Mouse (Mus musculus) limb, embryonic 15.5 days (tissue): ENCODE measurements around the gene Dgke. TPM values are rescaled to one million over a fixed set of nuclear protein-coding genes. Genes with fewer than 3 reads are reported as not detected.
"Not testable (repeated sequence)": the region's sequence is repeated elsewhere in the genome, so short reads cannot be mapped to it uniquely, and the experiment has no call there.

Experiments used
- ATAC-seq: fragments of 200-750 bp; cut with Nextera tagmentation; 2 replicates; pipeline ENCODE4 v1.8.0; 2017; ENCODE audit warnings: low read depth, moderate TSS enrichment; ENCODE audit not compliant: insufficient number of reproducible peaks, low FRiP score, low TSS enrichment
- H3K27ac ChIP-seq: fragments of 300-500 bp; sonication (generic); 2 replicates; pipeline ENCODE4 v1.5.1; 2015; ENCODE audit warnings: moderate library complexity, mild to moderate bottlenecking, inconsistent platforms
- H3K27me3 ChIP-seq: fragments of 300-500 bp; sonication (generic); 2 replicates; pipeline ENCODE4 v1.6.1; 2015; ENCODE audit warnings: inconsistent platforms
- H3K36me3 ChIP-seq: fragments of 300-500 bp; sonication (generic); 2 replicates; pipeline ENCODE4 v1.6.1; 2015; ENCODE audit warnings: inconsistent platforms
- H3K4me1 ChIP-seq: fragments of 300-500 bp; sonication (generic); 2 replicates; pipeline ENCODE4 v1.6.1; 2015; ENCODE audit warnings: inconsistent platforms
- H3K4me2 ChIP-seq: fragments of 300-500 bp; sonication (generic); 2 replicates; pipeline ENCODE4 v1.6.1; 2015; ENCODE audit warnings: mild to moderate bottlenecking, inconsistent platforms
- H3K4me3 ChIP-seq: fragments of 300-500 bp; sonication (generic); 2 replicates; pipeline ENCODE4 v1.5.1; 2015; ENCODE audit warnings: mild to moderate bottlenecking, inconsistent platforms
- H3K9ac ChIP-seq: fragments of 300-500 bp; sonication (generic); 2 replicates; pipeline ENCODE4 v1.6.1; 2015; ENCODE audit warnings: inconsistent platforms
- H3K9me3 ChIP-seq: fragments of 300-500 bp; sonication (generic); 2 replicates; pipeline ENCODE4 v1.6.1; 2016; ENCODE audit warnings: inconsistent platforms
- WGBS: fragments of 180-500 bp; shearing (Covaris S2); methylation state at CpG from one replicate; pipeline ENCODE4 v1.1.7; 2015; 5-methylcytosine and 5-hydroxymethylcytosine counted together
- polyA plus RNA-seq: library from polyadenylated mRNA; unstranded; fragments of >200 nt; fragmentation: Nextera tagmentation; extraction: Ambion mirVana; gene quantifications from 2 replicates; pipeline ENCODE4 v1.2.1, GENCODE M21; 2015

Gene Dgke
- polyA plus RNA-seq: 3.5 and 3.7 TPM in 2 replicates

GRCm38 (mm10) chr11:89066750-89067149 is at the start of gene Dgke:
TSS of gene Dgke (minus strand) at chr11:89066850.
- H3K9me3 ChIP-seq: no peaks in the 10 kb centered on the region
- WGBS: 94% methylated on average over 1 of the region's 1 CpGs
- no peak within 1 kb of the TSS for H3K4me2 ChIP-seq
- no peaks in the 10 kb centered on the region for H3K27me3 ChIP-seq
- ATAC-seq: no peak
- H3K9ac ChIP-seq: no peak within 1 kb of the TSS
- H3K4me3 ChIP-seq: no peak within 1 kb of the TSS
- H3K36me3 ChIP-seq: no peaks in the 10 kb centered on the region
- no peaks in the 10 kb centered on the region for H3K4me1 ChIP-seq
- H3K27ac ChIP-seq: no peak within 1 kb of the TSS

- Histone ChIP-seq H3K27ac (no peak overlapping the region), H3K4me3 (no peak overlapping the region), H3K36me3 (no peaks in the 10 kb centered on the region), H3K4me1 (no peaks in the 10 kb centered on the region), H3K27me3 (no peaks in the 10 kb centered on the region), H3K4me2 (no peak overlapping the region), H3K9me3 (no peaks in the 10 kb centered on the region), H3K9ac (no peak overlapping the region)
- ATAC-seq: no peak
- WGBS: 27% methylated on average over 12 of the region's 12 CpGs
These were observed 40.6 kb upstream of the Dgke start for GRCm38 (mm10) chr11:89107180-89107807.

GRCm38 (mm10) chr11:89105823-89106222 is 39.2 kb upstream of the Dgke start:
- no peaks in the 10 kb centered on the region for H3K27me3 ChIP-seq
- H3K36me3 ChIP-seq: no peaks in the 10 kb centered on the region
- ATAC-seq: no peak
- H3K4me1 ChIP-seq: peaks cover under 1% of the 10 kb centered on the region; the same call in 1 of the 2 replicates
- no peak overlapping the region for H3K4me2 ChIP-seq
- no peaks in the 10 kb centered on the region for H3K9me3 ChIP-seq
- no peak overlapping the region for H3K4me3 ChIP-seq
- no peak overlapping the region for H3K27ac ChIP-seq
- 90% methylated on average over 11 of the region's 11 CpGs for WGBS
- H3K9ac ChIP-seq: no peak overlapping the region

- 92% methylated on average over 8 of the region's 8 CpGs for WGBS
- Histone ChIP-seq H3K9me3 (no peaks in the 10 kb centered on the region), H3K36me3 (no peaks in the 10 kb centered on the region), H3K27me3 (no peaks in the 10 kb centered on the region), H3K4me3 (no peak overlapping the region), H3K27ac (no peak overlapping the region), H3K9ac (no peak overlapping the region), H3K4me1 (peaks cover 3% of the 10 kb centered on the region; the same call in 1 of the 2 replicates), H3K4me2 (no peak overlapping the region)
- no peak for ATAC-seq
These were observed 38.6 kb upstream of the Dgke start for GRCm38 (mm10) chr11:89105211-89105610.

GRCm38 (mm10) chr11:89103166-89103565 is 36.5 kb upstream of the Dgke start:
- H3K4me1 ChIP-seq: peaks cover 3% of the 10 kb centered on the region; the same call in 1 of the 2 replicates
- ATAC-seq: no peak
- no peak overlapping the region for H3K9ac ChIP-seq
- no peaks in the 10 kb centered on the region for H3K9me3 ChIP-seq
- no peaks in the 10 kb centered on the region for H3K36me3 ChIP-seq
- H3K27me3 ChIP-seq: no peaks in the 10 kb centered on the region
- H3K27ac ChIP-seq: no peak overlapping the region
- H3K4me3 ChIP-seq: no peak overlapping the region
- 88% methylated on average over 14 of the region's 14 CpGs for WGBS
- no peak overlapping the region for H3K4me2 ChIP-seq

GRCm38 (mm10) chr11:89100826-89101321 is 34.2 kb upstream of the Dgke start:
- Histone ChIP-seq H3K36me3 (no peaks in the 10 kb centered on the region), H3K27ac (no peak overlapping the region), H3K9ac (no peak overlapping the region), H3K4me2 (peak overlapping the region; percentile 53), H3K4me1 (peaks cover 3% of the 10 kb centered on the region; the same call in 1 of the 2 replicates), H3K4me3 (peak overlapping the region; percentile 33), H3K9me3 (no peaks in the 10 kb centered on the region), H3K27me3 (no peaks in the 10 kb centered on the region)
- WGBS: 24% methylated on average over 17 of the region's 17 CpGs
- no peak for ATAC-seq

- H3K9ac ChIP-seq: no peak overlapping the region
- peak; percentile 41; the same call in 1 of the 2 replicates for ATAC-seq
- H3K27ac ChIP-seq: no peak overlapping the region
- H3K9me3 ChIP-seq: no peaks in the 10 kb centered on the region
- H3K4me1 ChIP-seq: peaks cover 3% of the 10 kb centered on the region; the same call in 1 of the 2 replicates
- WGBS: 0% methylated on average over 9 of the region's 9 CpGs
- H3K4me2 ChIP-seq: peak overlapping the region; percentile 53
- H3K27me3 ChIP-seq: no peaks in the 10 kb centered on the region
- H3K4me3 ChIP-seq: peak overlapping the region; percentile 33
- H3K36me3 ChIP-seq: no peaks in the 10 kb centered on the region
These were observed 33.8 kb upstream of the Dgke start for GRCm38 (mm10) chr11:89100403-89100802.

- no peak for ATAC-seq
These were observed 32.3 kb upstream of the Dgke start for GRCm38 (mm10) chr11:89098930-89099329.

GRCm38 (mm10) chr11:89098083-89098835 is 31.6 kb upstream of the Dgke start:
- Histone ChIP-seq H3K36me3 (no peaks in the 10 kb centered on the region), H3K4me2 (no peak overlapping the region), H3K4me3 (no peak overlapping the region), H3K9ac (no peak overlapping the region), H3K9me3 (no peaks in the 10 kb centered on the region), H3K4me1 (peaks cover 3% of the 10 kb centered on the region; the same call in 1 of the 2 replicates), H3K27ac (no peak overlapping the region), H3K27me3 (no peaks in the 10 kb centered on the region)
- 77% methylated on average over 17 of the region's 17 CpGs for WGBS
- no peak for ATAC-seq

More at GRCm38 (mm10) chr11:89098930-89099329, 32.3 kb upstream of the Dgke start:
- no peak overlapping the region for H3K9ac ChIP-seq
- peaks cover 3% of the 10 kb centered on the region; the same call in 1 of the 2 replicates for H3K4me1 ChIP-seq
- H3K4me2 ChIP-seq: no peak overlapping the region
- H3K4me3 ChIP-seq: no peak overlapping the region
- H3K27ac ChIP-seq: no peak overlapping the region
- no peaks in the 10 kb centered on the region for H3K9me3 ChIP-seq
- H3K27me3 ChIP-seq: no peaks in the 10 kb centered on the region
- WGBS: 66% methylated on average over 6 of the region's 6 CpGs
- H3K36me3 ChIP-seq: no peaks in the 10 kb centered on the region

GRCm38 (mm10) chr11:89097292-89097691 is 30.6 kb upstream of the Dgke start:
- not testable (repeated sequence) for ATAC-seq, H3K36me3 ChIP-seq, H3K4me2 ChIP-seq, H3K9me3 ChIP-seq, H3K9ac ChIP-seq, H3K27ac ChIP-seq, H3K27me3 ChIP-seq, H3K4me3 ChIP-seq, H3K4me1 ChIP-seq
- WGBS: 77% methylated on average over 10 of the region's 10 CpGs

- WGBS: 70% methylated on average over 3 of the region's 3 CpGs
- H3K9me3 ChIP-seq: no peaks in the 10 kb centered on the region
These were observed 28.7 kb upstream of the Dgke start for GRCm38 (mm10) chr11:89095306-89095705.

GRCm38 (mm10) chr11:89092714-89093113 is 26.1 kb upstream of the Dgke start:
- no peak overlapping the region for H3K27ac ChIP-seq
- no peak overlapping the region for H3K9ac ChIP-seq
- H3K36me3 ChIP-seq: no peaks in the 10 kb centered on the region
- no peak for ATAC-seq
- H3K4me2 ChIP-seq: no peak overlapping the region
- H3K27me3 ChIP-seq: no peaks in the 10 kb centered on the region
- H3K4me3 ChIP-seq: no peak overlapping the region
- WGBS: 58% methylated on average over 9 of the region's 9 CpGs
- H3K9me3 ChIP-seq: no peaks in the 10 kb centered on the region
- no peaks in the 10 kb centered on the region for H3K4me1 ChIP-seq

More at GRCm38 (mm10) chr11:89095306-89095705, 28.7 kb upstream of the Dgke start:
- Histone ChIP-seq H3K4me3 (no peak overlapping the region), H3K27ac (no peak overlapping the region), H3K36me3 (no peaks in the 10 kb centered on the region), H3K9ac (no peak overlapping the region), H3K4me2 (no peak overlapping the region), H3K4me1 (no peaks in the 10 kb centered on the region; the same call in 1 of the 2 replicates), H3K27me3 (no peaks in the 10 kb centered on the region)
- ATAC-seq: no peak
